Mouse (Mus musculus): Measurements from ENCODE around the gene Lrrk1.
"Not testable (repeated sequence)": the region's sequence is repeated elsewhere in the genome, so short reads cannot be mapped to it uniquely, and the experiment has no call there.

Gene Lrrk1

DNA sequence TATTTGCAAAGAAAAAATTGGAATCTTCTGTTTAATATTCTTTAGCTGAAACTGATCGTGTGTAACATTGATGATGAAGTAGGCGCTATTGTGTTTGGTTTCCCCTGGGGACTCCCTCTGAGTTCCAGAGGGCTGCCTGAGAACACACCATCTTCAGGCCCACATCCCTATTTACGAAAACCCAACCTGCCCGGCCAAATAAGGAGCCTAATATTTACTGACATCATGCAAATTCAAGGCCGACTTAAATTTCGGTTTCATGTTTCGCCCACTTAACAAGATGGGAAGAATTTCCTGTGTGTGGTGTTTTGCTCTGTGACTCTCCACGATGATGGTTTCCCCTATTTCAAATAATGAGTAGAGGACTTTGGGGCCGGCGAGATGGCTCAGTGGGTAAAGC lies 189.7 kb downstream of the Lrrk1 start:
- in situ Hi-C loops (cut with MboI, MseI) = no loop called here

DNA sequence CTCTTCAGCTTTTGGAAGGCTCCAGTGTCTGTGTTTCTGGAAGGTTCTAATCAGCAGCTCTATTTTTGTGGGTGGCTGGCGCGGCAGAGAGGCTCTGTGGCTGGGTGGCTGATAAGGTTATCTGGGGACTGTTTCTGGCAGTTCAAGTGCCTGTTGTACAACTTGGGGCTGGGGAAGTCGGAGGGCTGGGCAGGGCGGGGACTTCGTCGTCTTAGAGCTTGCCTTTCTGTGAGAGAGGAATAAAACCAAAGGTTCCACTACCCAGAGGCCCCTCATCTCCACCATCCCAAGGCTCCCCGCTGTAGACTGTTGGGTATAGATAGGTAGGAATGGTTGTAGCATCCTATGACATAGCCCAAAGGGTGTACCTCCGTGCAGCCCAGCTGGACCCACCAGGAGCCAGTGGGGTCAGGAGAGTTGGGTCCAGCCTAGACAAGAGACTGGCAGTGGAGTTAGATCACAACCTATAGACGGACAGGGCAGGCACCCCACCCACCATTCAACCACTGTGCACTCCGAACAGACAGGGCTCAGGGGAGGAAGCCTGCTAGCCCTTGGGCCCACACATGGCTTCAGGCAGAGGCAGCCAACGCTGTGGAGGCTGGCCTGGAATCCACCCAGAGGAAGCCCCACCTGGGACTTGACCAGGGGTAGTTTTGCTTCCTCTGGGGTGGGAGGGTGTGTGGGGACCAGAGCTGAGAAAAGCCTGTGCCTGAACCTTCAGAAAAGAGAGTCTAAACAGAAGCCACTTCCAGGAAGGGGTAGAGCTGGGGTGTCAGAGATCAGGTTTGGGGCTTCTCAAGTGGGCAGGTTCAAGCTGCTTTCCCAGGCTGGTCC lies 191.3 kb downstream of the Lrrk1 start:
- in situ Hi-C loops (cut with MboI, MseI) = no loop called here

DNA sequence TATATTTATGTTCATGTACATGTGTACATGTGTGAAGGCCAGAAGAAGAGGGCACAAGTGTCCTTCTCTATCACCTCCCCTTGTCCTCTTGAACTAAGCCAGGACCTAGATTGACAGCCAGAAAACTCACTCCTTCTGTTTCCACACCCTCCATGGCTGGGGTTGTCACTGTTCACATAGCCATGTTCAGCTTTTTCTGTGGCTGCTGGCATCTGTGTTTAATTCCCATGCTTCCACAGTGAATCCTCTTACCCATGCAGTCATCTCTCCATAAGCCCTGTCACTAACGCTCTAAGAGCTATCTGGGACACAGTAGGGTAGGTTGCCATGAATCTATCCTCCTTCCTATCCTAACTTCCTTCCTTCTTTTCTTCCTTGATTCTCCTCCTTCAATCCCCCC lies 192.3 kb downstream of the Lrrk1 start:
- in situ Hi-C loops (cut with MboI, MseI) = no loop called here

DNA sequence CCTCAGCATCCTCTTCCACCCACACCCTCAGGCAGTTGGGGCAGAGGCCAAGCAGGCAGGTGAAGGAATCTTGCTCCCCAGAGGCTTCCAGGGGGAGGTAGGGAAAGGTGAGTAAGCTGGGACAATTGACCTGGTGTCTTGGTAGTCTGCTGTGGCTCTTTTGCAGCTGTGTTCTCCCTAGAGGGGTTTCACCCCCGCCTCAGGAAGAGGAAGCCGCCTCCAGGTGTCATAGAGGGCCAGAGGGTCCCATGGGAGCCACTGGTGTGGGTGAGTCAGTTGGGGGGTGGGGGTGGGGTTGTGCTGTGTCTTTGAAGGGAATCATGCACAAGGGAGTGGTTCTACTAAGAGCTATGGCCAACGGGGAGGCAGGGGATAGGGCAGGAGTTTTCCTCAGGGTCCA lies 193.6 kb downstream of the Lrrk1 start:
- in situ Hi-C loops (cut with MboI, MseI) = no loop called here

DNA sequence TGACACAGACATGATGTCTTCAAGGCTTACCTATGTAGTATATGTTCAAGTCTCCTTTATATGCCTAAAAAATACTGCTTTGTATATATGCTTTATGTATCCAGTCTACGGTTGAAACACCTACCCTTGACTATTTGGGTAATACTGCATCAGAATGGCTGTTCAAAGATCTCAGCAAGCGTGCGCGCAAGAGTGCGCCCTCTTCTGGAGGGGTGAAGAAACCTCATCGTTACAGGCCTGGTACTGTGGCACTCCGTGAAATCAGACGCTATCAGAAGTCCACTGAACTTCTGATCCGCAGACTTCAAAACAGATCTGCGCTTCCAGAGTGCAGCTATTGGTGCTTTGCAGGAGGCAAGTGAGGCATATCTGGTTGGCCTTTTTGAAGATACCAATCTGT lies 197.8 kb downstream of the Lrrk1 start:
- in situ Hi-C loops (cut with MboI, MseI) = not testable (repeated sequence)

DNA sequence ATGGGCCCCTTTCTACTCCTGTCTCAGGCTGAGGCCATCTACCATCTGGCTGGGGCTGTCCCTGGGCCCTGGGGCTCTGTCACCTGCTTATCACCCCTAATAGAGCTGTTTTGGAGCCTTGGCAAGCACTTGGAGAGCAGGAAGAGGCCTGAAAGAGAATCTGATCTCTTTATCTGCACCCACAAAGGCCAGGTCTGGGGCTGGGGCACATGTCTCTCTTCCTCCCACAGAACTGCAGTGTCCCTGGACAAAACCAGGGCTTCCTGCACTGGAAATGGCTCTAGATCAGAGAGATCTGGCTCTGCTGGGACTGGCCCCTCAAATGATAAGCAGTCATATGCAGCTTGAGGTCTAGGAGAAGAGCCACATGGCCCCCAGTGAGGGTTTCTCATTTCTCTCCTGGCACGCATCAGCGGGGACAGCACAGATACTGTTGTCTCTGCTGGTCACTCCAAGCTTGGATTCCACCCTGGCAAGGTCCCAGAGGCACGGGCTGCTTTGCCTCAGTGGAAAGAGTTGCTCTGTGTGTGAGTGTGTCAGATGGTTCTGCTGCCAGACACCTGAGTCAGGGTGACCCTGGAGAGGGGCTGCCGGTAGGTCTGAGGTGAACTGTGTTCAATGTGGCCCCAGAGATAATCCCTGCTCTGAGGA lies 200.4 kb downstream of the Lrrk1 start:
- in situ Hi-C loops (cut with MboI, MseI) = loop anchor here (5.0 kb wide), 2 partner anchors 60 to 90 kb away; no protein-coding TSS in a partner anchor

DNA sequence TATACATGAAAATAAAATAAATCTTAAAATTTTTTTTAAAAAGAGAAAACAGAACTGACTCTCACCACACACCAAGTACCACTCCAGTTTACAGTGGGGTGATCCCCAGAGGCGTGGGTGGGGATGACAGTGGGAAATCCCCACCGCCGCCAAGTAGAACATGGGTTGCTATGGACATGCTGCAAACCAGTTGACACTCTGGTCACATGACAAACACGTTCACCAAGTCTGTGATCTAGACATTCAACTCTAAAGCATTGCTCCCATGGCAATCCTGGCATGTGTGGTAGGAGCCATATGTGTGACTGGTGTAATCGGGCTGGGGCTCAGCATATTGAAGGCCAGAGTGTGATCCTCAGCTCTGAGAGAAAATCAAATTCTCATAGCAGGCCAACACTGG lies 202.8 kb downstream of the Lrrk1 start:
- in situ Hi-C loops (cut with MboI, MseI) = loop anchor here (5.0 kb wide), 2 partner anchors 62 to 88 kb away; no protein-coding TSS in a partner anchor

DNA sequence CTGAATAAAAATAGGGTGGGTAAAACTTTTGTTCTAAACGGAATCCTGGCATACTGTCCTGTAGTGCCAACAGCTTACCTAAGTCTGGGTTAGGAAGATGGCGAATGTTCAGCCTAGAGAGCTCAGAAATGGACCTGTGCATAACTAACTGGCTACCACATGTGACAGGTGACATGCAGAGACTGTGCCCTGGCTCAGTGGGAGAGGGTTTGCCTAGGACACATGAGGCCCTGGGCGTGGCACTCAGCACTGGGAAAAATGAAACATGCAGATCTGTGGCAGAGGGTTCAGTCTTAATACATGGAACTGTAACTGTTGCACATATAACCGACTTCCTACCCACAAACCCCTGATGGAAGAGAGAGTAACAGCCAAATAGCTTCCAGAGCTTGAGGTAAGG lies 204.1 kb downstream of the Lrrk1 start:
- in situ Hi-C loops (cut with MboI, MseI) = no loop called here

DNA sequence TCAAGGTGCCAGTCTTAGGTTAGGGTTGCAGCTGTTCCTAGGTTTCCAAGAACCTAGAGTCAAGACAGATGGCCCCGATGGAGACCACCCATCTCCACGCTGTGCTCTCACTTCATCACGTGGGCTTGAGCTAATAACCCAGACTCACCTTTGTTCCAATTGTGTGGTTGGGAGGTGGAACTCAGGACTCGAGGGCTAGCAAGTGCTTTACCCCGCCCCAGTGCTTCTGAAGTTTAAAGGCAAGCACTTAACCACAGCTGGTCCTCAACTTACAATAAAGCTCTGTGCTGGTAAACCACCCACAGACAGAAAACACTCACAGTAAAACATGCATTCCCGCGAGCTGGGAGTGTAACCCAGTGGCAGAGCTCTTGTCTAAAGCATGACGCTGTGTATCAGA lies 204.7 kb downstream of the Lrrk1 start:
- in situ Hi-C loops (cut with MboI, MseI) = no loop called here

DNA sequence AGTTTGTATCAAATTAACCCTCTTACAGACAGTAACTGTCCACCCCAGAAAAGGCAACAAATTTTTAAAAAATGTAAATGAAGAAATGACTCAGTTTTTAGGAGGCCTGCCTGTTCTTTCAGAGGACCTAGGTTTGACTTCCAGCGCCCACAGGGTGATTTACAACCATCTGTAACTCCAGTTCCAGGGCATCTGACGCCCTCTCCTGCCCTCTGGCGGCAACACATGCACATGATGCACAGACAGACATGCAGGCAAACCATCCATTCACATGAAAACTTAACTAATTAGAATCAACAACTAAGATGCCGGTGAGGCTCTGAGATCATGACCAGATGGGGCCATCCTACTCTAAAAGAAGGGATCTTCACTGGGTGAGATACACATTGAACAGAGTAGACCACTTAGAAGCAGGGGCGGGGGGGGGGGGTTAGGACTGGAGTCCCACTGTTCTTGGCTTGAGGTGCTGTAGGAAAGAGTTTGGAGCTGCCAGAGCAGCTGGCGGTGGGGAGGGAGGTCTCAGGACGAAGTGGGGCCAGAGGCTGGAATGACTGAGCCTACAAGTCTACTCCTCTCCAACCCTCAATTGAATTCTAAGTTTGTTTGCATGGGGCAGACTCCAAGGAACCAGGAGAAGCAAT lies 206.0 kb downstream of the Lrrk1 start:
- in situ Hi-C loops (cut with MboI, MseI) = no loop called here

DNA sequence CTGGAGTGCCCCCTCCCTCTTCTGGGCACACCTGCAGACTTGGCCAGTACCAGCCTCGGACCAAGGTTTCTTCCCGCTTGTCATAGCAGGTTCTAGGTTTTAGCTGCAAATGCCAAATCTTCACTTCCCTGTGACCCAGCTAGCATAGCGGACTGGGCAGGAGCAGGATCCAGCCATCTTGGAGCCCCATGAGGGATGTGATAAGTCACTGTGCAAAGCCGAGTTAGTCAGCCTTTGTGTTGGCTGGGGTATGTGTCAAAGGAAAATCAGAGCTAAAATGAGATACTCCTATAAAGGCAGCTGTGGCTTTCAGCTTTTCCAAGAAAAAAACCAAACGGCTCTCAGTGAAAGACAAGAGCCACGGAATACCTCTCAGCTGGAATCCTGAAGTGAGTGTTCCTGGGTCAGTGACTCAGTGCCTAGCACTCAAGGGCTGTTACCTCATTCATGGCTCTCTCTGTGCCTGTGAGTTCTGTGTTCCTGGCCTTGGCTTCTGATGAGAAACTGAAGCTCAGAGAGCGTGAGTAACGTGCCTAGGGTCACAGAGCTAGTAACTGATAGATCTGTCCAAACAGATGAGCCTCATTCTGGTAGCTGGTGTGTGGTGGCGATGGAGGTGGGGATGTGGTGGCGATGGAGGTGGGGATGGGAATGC lies 207.3 kb downstream of the Lrrk1 start:
- in situ Hi-C loops (cut with MboI, MseI) = no loop called here

DNA sequence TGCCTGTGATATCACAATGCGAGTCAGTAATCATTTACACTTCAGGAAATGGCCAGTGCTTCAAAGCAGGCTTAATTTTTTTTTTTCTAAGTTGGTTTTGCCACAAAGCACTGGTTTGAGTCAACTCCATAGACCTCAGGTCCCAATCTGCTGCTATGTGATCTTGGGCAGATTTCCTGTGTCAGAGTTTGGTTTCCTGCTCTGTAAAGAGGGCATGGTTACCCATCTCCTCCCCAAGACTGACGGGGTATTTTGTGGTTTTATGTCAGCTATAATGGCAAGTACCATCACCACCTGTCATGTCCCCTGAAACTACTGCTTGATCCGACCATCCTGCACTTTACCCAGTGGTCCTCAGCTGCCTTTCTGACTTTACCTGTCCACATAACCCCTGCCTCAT lies 207.9 kb downstream of the Lrrk1 start:
- in situ Hi-C loops (cut with MboI, MseI) = no loop called here

DNA sequence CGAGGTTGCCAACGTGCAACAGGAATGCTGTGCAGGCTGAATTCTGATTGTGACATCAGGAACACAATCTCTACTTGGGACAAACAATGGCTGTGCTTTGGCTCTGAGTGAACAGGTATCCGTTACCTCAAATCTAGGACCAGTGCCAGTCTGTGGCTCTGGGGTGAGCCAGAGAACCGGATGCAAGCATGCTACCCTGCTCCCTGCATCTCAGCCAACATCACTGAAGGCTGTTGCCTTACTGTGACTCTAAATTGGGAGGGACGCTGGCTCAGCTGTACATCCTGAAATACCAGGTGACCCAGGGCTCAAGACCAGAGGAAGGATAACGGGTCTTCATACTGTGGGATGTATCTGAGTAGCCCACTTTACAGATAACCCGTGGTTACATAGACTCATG lies 208.4 kb downstream of the Lrrk1 start:
- in situ Hi-C loops (cut with MboI, MseI) = loop anchor here (5.0 kb wide), 1 partner anchor 247 kb away; no protein-coding TSS in a partner anchor

DNA sequence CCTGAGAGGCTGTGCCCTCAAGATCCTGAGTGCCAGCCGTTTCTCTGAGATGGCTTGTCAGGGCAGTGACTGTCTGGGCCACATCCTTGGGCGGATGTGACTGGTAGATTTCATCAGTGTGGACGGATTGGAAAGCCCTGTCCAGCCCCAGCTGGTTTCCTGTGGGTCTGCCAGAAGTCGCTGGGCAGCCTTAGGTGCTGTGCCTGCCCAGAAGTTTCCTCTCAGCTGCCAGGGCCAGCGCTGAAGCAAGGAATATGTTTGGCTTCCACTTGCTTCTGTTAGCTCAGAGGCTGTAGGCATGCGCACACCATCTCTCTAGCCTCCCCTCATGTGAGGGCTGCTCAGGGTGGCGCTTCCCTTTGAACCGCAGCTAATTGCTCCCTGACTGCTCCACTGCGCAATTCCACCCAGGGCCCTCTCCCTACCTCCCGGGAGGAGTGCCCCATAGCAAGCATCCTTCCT lies 209.0 kb downstream of the Lrrk1 start:
- in situ Hi-C loops (cut with MboI, MseI) = loop anchor here (5.0 kb wide), 1 partner anchor 247 kb away; no protein-coding TSS in a partner anchor

DNA sequence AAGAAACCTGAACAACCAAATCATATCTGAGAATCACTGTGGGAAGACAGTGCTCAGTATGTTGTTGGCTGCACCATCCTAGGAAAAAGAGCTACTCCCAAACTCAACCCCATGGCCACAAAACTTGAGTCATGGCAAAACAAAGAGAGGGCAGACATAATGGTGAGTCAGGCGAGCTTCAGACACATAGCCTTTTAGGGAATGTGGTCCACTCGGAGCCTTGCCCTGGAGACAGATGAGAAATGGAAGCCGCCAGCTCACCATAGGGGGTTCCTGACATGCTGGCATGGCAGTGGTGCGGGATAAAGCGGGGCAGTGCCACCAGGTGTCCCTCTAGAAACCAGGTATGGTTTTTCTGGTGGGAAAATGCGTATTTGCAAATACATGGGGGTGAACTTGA lies 210.0 kb downstream of the Lrrk1 start:
- in situ Hi-C loops (cut with MboI, MseI) = loop anchor here (5.0 kb wide), 1 partner anchor 246 kb away; no protein-coding TSS in a partner anchor

DNA sequence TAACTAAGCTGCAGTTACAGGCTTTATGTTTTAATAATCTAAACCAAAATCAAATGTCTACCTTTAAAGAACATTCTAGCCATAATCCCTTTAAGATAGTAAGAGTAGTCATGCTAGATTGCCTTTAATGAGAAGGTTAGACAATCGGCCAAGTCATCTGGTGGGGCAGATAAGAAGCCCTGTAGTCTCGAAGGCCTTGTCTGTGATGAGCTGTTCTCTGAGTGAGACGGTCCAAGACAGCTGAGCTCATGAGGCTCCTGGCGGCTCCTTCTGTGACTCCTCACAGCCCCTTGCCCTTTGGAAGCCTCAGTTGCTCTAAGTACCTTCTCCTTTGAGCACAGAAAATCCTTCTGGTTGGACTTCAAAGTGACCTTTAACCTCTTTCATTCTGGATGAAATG lies 211.2 kb downstream of the Lrrk1 start:
- in situ Hi-C loops (cut with MboI, MseI) = loop anchor here (5.0 kb wide), 1 partner anchor 245 kb away; no protein-coding TSS in a partner anchor

Measured in T-helper 1 cell (primary cell).